Mouse (Mus musculus) heart, adult 2 months (tissue): ENCODE results near the gene Gm10837. TPM values are rescaled to one million over a fixed set of nuclear protein-coding genes. Genes with fewer than 3 reads are reported as not detected.

ENCODE experiments used
- DNase-seq, 2 experiments: peaks; one replicate each; pipeline ENCODE4 v3.0.0; 2021
- H3K27ac ChIP-seq: fragments of 200-600 bp; 2 replicates; pipeline ENCODE4 v1.8.1; 2022
- H3K27me3 ChIP-seq: fragments of 200-500 bp; 2 replicates; pipeline ENCODE4 v1.6.1; 2012; ENCODE audit warnings: mild to moderate bottlenecking, low read length, inconsistent platforms, mixed read lengths; ENCODE audit not compliant: control insufficient read depth, insufficient read depth
- H3K36me3 ChIP-seq: fragments of 200-500 bp; 2 replicates; pipeline ENCODE4 v1.6.1; 2012; ENCODE audit warnings: low read length, inconsistent platforms; ENCODE audit not compliant: control insufficient read depth, insufficient read depth
- H3K4me1 ChIP-seq: fragments of 200-500 bp; 2 replicates; pipeline ENCODE4 v1.6.1; 2011; ENCODE audit warnings: low read length; ENCODE audit not compliant: control insufficient read depth, insufficient read depth
- H3K4me3 ChIP-seq: fragments of 200-600 bp; 2 replicates; pipeline ENCODE4 v1.8.1; 2022
- H3K79me2 ChIP-seq: fragments of 200-500 bp; replicated peaks from 2 replicates; pipeline ENCODE4 v1.6.1; 2012; ENCODE audit warnings: mild to moderate bottlenecking, inconsistent platforms, low read length, moderate library complexity, mixed read lengths; ENCODE audit not compliant: control insufficient read depth, insufficient read depth
- H3K9ac ChIP-seq: fragments of 200-500 bp; 2 replicates; pipeline ENCODE4 v1.6.1; 2012; ENCODE audit warnings: low read depth, mild to moderate bottlenecking, control low read depth, inconsistent platforms, low read length, mixed read lengths
- CTCF ChIP-seq: fragments of 200-600 bp; IDR thresholded peaks from 2 replicates; pipeline ENCODE4 v1.8.1; 2022; ENCODE audit warnings: antibody characterized with exemption, mild to moderate bottlenecking, moderate library complexity
- EP300 ChIP-seq: fragments of 200-500 bp; IDR thresholded peaks from 2 replicates; pipeline ENCODE4 v1.6.1; 2011; ENCODE audit warnings: low read depth, low read length, control low read depth; ENCODE audit not compliant: insufficient read depth
- POLR2A ChIP-seq: fragments of 200-500 bp; IDR thresholded peaks from 2 replicates; pipeline ENCODE4 v1.6.1; 2011; ENCODE audit warnings: mild to moderate bottlenecking, low read depth, low read length, control low read depth; ENCODE audit not compliant: insufficient read depth
- WGBS: fragments of 180-500 bp; shearing (Covaris S2); methylation state at CpG from one replicate; pipeline ENCODE4 v1.1.7; 2018; 5-methylcytosine and 5-hydroxymethylcytosine counted together
- intact Hi-C: fragments of 180-260 bp; cut with DNase I; formaldehyde crosslinking; loops from one replicate; pipeline ENCODE4 v1.15.1; 2025
- polyA plus RNA-seq: library from polyadenylated mRNA; depleted of rRNA; stranded (reverse); fragments of >200 nt; gene quantifications from 2 replicates; pipeline ENCODE4 v1.2.3, GENCODE M21; 2012
- total RNA-seq, 2 experiments: library from RNA; stranded (reverse); gene quantifications; 2 replicates each; pipeline ENCODE4 v1.2.3; 2021

The Gm10837 gene
- total and polyA plus RNA-seq, 3 experiments: not detected

- intact Hi-C loops: no loop called here
- Histone ChIP-seq H3K4me1 (no peaks in the 10 kb centered on the region), H3K4me3 (no peak overlapping the region), H3K36me3 (no peaks in the 10 kb centered on the region), H3K27me3 (peaks cover 40% of the 10 kb centered on the region), H3K79me2 (no peaks in the 10 kb centered on the region), H3K9ac (no peak overlapping the region), H3K27ac (no peak overlapping the region)
- WGBS: 8% methylated on average over 20 of the region's 20 CpGs
- TF ChIP-seq POLR2A: no peak
- TF ChIP-seq EP300: no peak
- no peak for TF ChIP-seq CTCF
- no peak for DNase-seq
Measured at GRCm38 (mm10) chr14:122477261-122477671, 13.1 kb upstream of the Gm10837 start.

- Histone ChIP-seq H3K4me1 (no peaks in the 10 kb centered on the region), H3K27me3 (peaks cover 43% of the 10 kb centered on the region), H3K36me3 (no peaks in the 10 kb centered on the region), H3K9ac (no peak overlapping the region), H3K27ac (no peak overlapping the region), H3K4me3 (no peak overlapping the region), H3K79me2 (no peaks in the 10 kb centered on the region)
- DNase-seq: no peak
- 6% methylated on average over 9 of the region's 9 CpGs for WGBS
- intact Hi-C loops: no loop called here
- TF ChIP-seq CTCF (no peak), POLR2A (no peak), EP300 (no peak)
Measured at GRCm38 (mm10) chr14:122477971-122478573, 12.3 kb upstream of the Gm10837 start.

- no peak overlapping the region for H3K9ac ChIP-seq
- no peak overlapping the region for H3K27ac ChIP-seq
- TF ChIP-seq EP300 (no peak), CTCF (no peak), POLR2A (no peak)
- peaks cover 44% of the 10 kb centered on the region for H3K27me3 ChIP-seq
- no peak overlapping the region for H3K4me3 ChIP-seq
- H3K79me2 ChIP-seq: no peaks in the 10 kb centered on the region
- WGBS: 2% methylated on average over 22 of the region's 22 CpGs
- no peaks in the 10 kb centered on the region for H3K4me1 ChIP-seq
- no peaks in the 10 kb centered on the region for H3K36me3 ChIP-seq
- intact Hi-C loops: no loop called here
- peak in 1 of 2 experiments; percentile 45 for DNase-seq
Measured at GRCm38 (mm10) chr14:122478574-122479011, 11.8 kb upstream of the Gm10837 start.

GRCm38 (mm10) chr14:122479461-122480109 lies 10.8 kb upstream of the Gm10837 start:
- DNase-seq: no peak
- Histone ChIP-seq H3K4me1 (no peaks in the 10 kb centered on the region), H3K4me3 (no peak overlapping the region), H3K36me3 (no peaks in the 10 kb centered on the region), H3K27me3 (peaks cover 47% of the 10 kb centered on the region), H3K9ac (no peak overlapping the region), H3K79me2 (no peaks in the 10 kb centered on the region), H3K27ac (no peak overlapping the region)
- intact Hi-C loops: loop anchor here (5.0 kb wide), 1 partner anchor 53 kb away; the partner anchor contains the start of gene Pcca
- 31% methylated on average over 17 of the region's 17 CpGs for WGBS
- TF ChIP-seq POLR2A: no peak
- TF ChIP-seq CTCF: no peak
- no peak for TF ChIP-seq EP300

GRCm38 (mm10) chr14:122480355-122480754 lies 10.0 kb upstream of the Gm10837 start:
- Histone ChIP-seq H3K4me3 (no peak overlapping the region), H3K4me1 (no peaks in the 10 kb centered on the region), H3K79me2 (no peaks in the 10 kb centered on the region), H3K9ac (no peak overlapping the region), H3K27ac (no peak overlapping the region), H3K36me3 (no peaks in the 10 kb centered on the region), H3K27me3 (peaks cover 46% of the 10 kb centered on the region)
- DNase-seq: no peak
- TF ChIP-seq EP300: no peak
- no peak for TF ChIP-seq POLR2A
- TF ChIP-seq CTCF: no peak
- WGBS: 19% methylated on average over 2 of the region's 2 CpGs
- intact Hi-C loops: loop anchor here (5.0 kb wide), 1 partner anchor 52 kb away; the partner anchor contains the start of gene Pcca

- Histone ChIP-seq H3K79me2 (no peaks in the 10 kb centered on the region), H3K4me3 (no peak overlapping the region), H3K27me3 (peaks cover 38% of the 10 kb centered on the region), H3K27ac (no peak overlapping the region), H3K4me1 (no peaks in the 10 kb centered on the region), H3K9ac (no peak overlapping the region), H3K36me3 (no peaks in the 10 kb centered on the region)
- intact Hi-C loops: loop anchor here (5.0 kb wide), 1 partner anchor 51 kb away; the partner anchor contains the start of gene Pcca
- 15% methylated on average over 15 of the region's 15 CpGs for WGBS
- no peak for DNase-seq
- TF ChIP-seq CTCF: no peak
- no peak for TF ChIP-seq EP300
- TF ChIP-seq POLR2A: no peak
Measured at GRCm38 (mm10) chr14:122481181-122481580, 9.2 kb upstream of the Gm10837 start.
